Mouse (Mus musculus) MEL (cell line): ENCODE results near the gene Cpt1a. TPM values are rescaled to one million over a fixed set of nuclear protein-coding genes. Genes with fewer than 3 reads are reported as not detected.

Experiments used
- DNase-seq: peaks from one replicate; pipeline ENCODE4 v3.0.0; 2011; ENCODE audit warnings: low read depth, low spot score
- H3K27ac ChIP-seq: 2 replicates; pipeline ENCODE4 v1.5.1; 2012; ENCODE audit warnings: low read depth, mild to moderate bottlenecking, control low read depth, low read length, moderate library complexity; ENCODE audit not compliant: control insufficient read depth
- H3K27me3 ChIP-seq, 2 experiments: fragments of 150-350 bp in 1 of 2; sonication (generic) in 1 of 2; 2 replicates each; pipeline ENCODE4 v1.6.1; 2012; ENCODE audit warnings: low read length in 2 of 2, mild to moderate bottlenecking in 2 of 2, improper control_type of control experiment in 1 of 2, moderate library complexity in 1 of 2; ENCODE audit not compliant: insufficient read depth in 2 of 2, control insufficient read depth in 1 of 2
- H3K36me3 ChIP-seq, 2 experiments: 2 replicates each; pipeline ENCODE4 v1.6.1; 2012 to 2014; ENCODE audit warnings: low read length in 2 of 2, improper control_type of control experiment in 1 of 2, inconsistent platforms in 1 of 2, mild to moderate bottlenecking in 1 of 2; ENCODE audit not compliant: insufficient read depth in 2 of 2, control insufficient read depth in 1 of 2
- H3K4me1 ChIP-seq, 2 experiments: fragments of 150-350 bp in 1 of 2; sonication (generic) in 1 of 2; 2 replicates each; pipeline ENCODE4 v1.6.1; 2012; ENCODE audit warnings: low read length in 2 of 2, improper control_type of control experiment in 1 of 2, mild to moderate bottlenecking in 1 of 2; ENCODE audit not compliant: insufficient read depth in 2 of 2, control insufficient read depth in 1 of 2
- H3K4me3 ChIP-seq, 2 experiments: fragments of 150-350 bp in 1 of 2; sonication (generic) in 1 of 2; 2 replicates each; pipeline ENCODE4 v1.5.1; 2012; ENCODE audit warnings: low read depth in 2 of 2, low read length in 2 of 2, mild to moderate bottlenecking in 2 of 2, moderate library complexity in 2 of 2, control low read depth in 1 of 2, improper control_type of control experiment in 1 of 2; ENCODE audit not compliant: control insufficient read depth in 1 of 2, insufficient read depth in 1 of 2
- H3K79me2 ChIP-seq: 2 replicates; pipeline ENCODE4 v1.6.1; 2012; ENCODE audit warnings: mild to moderate bottlenecking, low read length, moderate library complexity; ENCODE audit not compliant: control insufficient read depth, poor library complexity, insufficient read depth
- H3K9ac ChIP-seq: 2 replicates; pipeline ENCODE4 v1.6.1; 2012; ENCODE audit warnings: low read depth, mild to moderate bottlenecking, control low read depth, low read length, moderate library complexity; ENCODE audit not compliant: control insufficient read depth, poor library complexity, severe bottlenecking
- H3K9me3 ChIP-seq: fragments of 150-350 bp; sonication (generic); replicated peaks from 2 replicates; pipeline ENCODE4 v1.6.1; 2012; ENCODE audit warnings: mild to moderate bottlenecking, low read length, improper control_type of control experiment, moderate library complexity; ENCODE audit not compliant: insufficient read depth
- BHLHE40 ChIP-seq: IDR thresholded peaks from 2 replicates; pipeline ENCODE4 v1.6.1; 2012; ENCODE audit warnings: low read depth, mild to moderate bottlenecking, inconsistent platforms, low read length, improper control_type of control experiment, borderline replicate concordance
- CHD1 ChIP-seq: IDR thresholded peaks from 2 replicates; pipeline ENCODE4 v1.6.1; 2012; ENCODE audit warnings: low read depth, mild to moderate bottlenecking, inconsistent platforms, low read length, improper control_type of control experiment
- CHD2 ChIP-seq: IDR thresholded peaks from 2 replicates; pipeline ENCODE4 v1.6.1; 2011; ENCODE audit warnings: low read length, improper control_type of control experiment
- E2F4 ChIP-seq: IDR thresholded peaks from 2 replicates; pipeline ENCODE4 v1.6.1; 2011; ENCODE audit warnings: low read depth, low read length, improper control_type of control experiment, borderline replicate concordance
- ELF1 ChIP-seq: IDR thresholded peaks from 2 replicates; pipeline ENCODE4 v1.6.1; 2014; ENCODE audit warnings: low read depth, mild to moderate bottlenecking, inconsistent platforms, low read length, improper control_type of control experiment, moderate library complexity
- EP300 ChIP-seq, 2 experiments: IDR thresholded peaks; 2 replicates each; pipeline ENCODE4 v1.6.1; 2011; ENCODE audit warnings: improper control_type of control experiment in 2 of 2, low read length in 2 of 2, low read depth in 1 of 2, mild to moderate bottlenecking in 1 of 2
- ETS1 ChIP-seq: IDR thresholded peaks from 2 replicates; pipeline ENCODE4 v1.6.1; 2012; ENCODE audit warnings: low read depth, mild to moderate bottlenecking, inconsistent platforms, low read length, improper control_type of control experiment, moderate library complexity
- GATA1 ChIP-seq: IDR thresholded peaks from 2 replicates; pipeline ENCODE4 v1.6.1; 2011; ENCODE audit warnings: low read depth, low read length, improper control_type of control experiment
- HCFC1 ChIP-seq: IDR thresholded peaks from 2 replicates; pipeline ENCODE4 v1.6.1; 2012; ENCODE audit warnings: low read depth, mild to moderate bottlenecking, inconsistent platforms, low read length, improper control_type of control experiment, moderate library complexity
- MAZ ChIP-seq: IDR thresholded peaks from 2 replicates; pipeline ENCODE4 v1.6.1; 2012; ENCODE audit warnings: low read depth, mild to moderate bottlenecking, inconsistent platforms, low read length, improper control_type of control experiment
- MEF2A ChIP-seq: IDR thresholded peaks from 2 replicates; pipeline ENCODE4 v1.6.1; 2014; ENCODE audit warnings: low read depth, mild to moderate bottlenecking, inconsistent platforms, low read length, improper control_type of control experiment; ENCODE audit not compliant: poor library complexity, insufficient replicate concordance, severe bottlenecking; ENCODE audit errors: extremely low read depth
- MXI1 ChIP-seq: IDR thresholded peaks from 2 replicates; pipeline ENCODE4 v1.6.1; 2011; ENCODE audit warnings: mild to moderate bottlenecking, low read depth, low read length, improper control_type of control experiment
- MYB ChIP-seq: IDR thresholded peaks from 2 replicates; pipeline ENCODE4 v1.6.1; 2011; ENCODE audit warnings: mild to moderate bottlenecking, low read depth, low read length, improper control_type of control experiment
- NELFE ChIP-seq: IDR thresholded peaks from 2 replicates; pipeline ENCODE4 v1.6.1; 2011; ENCODE audit warnings: low read depth, low read length, improper control_type of control experiment
- POLR2A ChIP-seq, 2 experiments: IDR thresholded peaks; 2 replicates each; pipeline ENCODE4 v1.6.1; 2011 to 2012; ENCODE audit warnings: low read length in 2 of 2, mild to moderate bottlenecking in 2 of 2, control low read depth in 1 of 2, improper control_type of control experiment in 1 of 2, low read depth in 1 of 2, moderate library complexity in 1 of 2; ENCODE audit not compliant: control insufficient read depth in 1 of 2, insufficient read depth in 1 of 2, poor library complexity in 1 of 2
- SIN3A ChIP-seq: IDR thresholded peaks from 2 replicates; pipeline ENCODE4 v1.6.1; 2012; ENCODE audit warnings: low read length, improper control_type of control experiment, inconsistent platforms
- TAL1 ChIP-seq: IDR thresholded peaks from 2 replicates; pipeline ENCODE4 v1.6.1; 2012; ENCODE audit warnings: mild to moderate bottlenecking, inconsistent platforms, low read length, moderate library complexity, mixed read lengths
- TBP ChIP-seq: IDR thresholded peaks from 2 replicates; pipeline ENCODE4 v1.8.0; 2011; ENCODE audit warnings: low read depth, low read length, improper control_type of control experiment
- TCF12 ChIP-seq: IDR thresholded peaks from 2 replicates; pipeline ENCODE4 v1.6.1; 2014; ENCODE audit warnings: low read depth, mild to moderate bottlenecking, inconsistent platforms, low read length, improper control_type of control experiment, moderate library complexity
- UBTF ChIP-seq: IDR thresholded peaks from 2 replicates; pipeline ENCODE4 v1.6.1; 2012; ENCODE audit warnings: low read depth, mild to moderate bottlenecking, inconsistent platforms, low read length, improper control_type of control experiment, moderate library complexity, borderline replicate concordance; ENCODE audit not compliant: insufficient read depth
- USF1 ChIP-seq: IDR thresholded peaks from 2 replicates; pipeline ENCODE4 v1.6.1; 2014; ENCODE audit warnings: low read depth, mild to moderate bottlenecking, inconsistent platforms, low read length, improper control_type of control experiment, moderate library complexity
- ZC3H11A ChIP-seq: IDR thresholded peaks from 2 replicates; pipeline ENCODE4 v1.6.1; 2012; ENCODE audit warnings: low read depth, mild to moderate bottlenecking, inconsistent platforms, low read length, improper control_type of control experiment
- ZMIZ1 ChIP-seq: IDR thresholded peaks from 2 replicates; pipeline ENCODE4 v1.6.1; 2012; ENCODE audit warnings: low read depth, mild to moderate bottlenecking, inconsistent platforms, low read length, improper control_type of control experiment, moderate library complexity
- polyA plus RNA-seq, 2 experiments: library from polyadenylated mRNA; stranded (reverse) in 1 of 2; unstranded in 1 of 2; fragments of >175 nt in 1 of 2; fragments of >200 nt in 1 of 2; gene quantifications; 2 replicates each; pipeline versions ENCODE4 v1.2.1 to v1.2.4; 2012; ENCODE audit warnings: low replicate concordance in 2 of 2, low read depth in 1 of 2; ENCODE audit not compliant: insufficient read length in 2 of 2, insufficient read depth in 1 of 2, missing spikeins in 1 of 2
- total RNA-seq: library from RNA; depleted of rRNA; stranded (reverse); fragments of 300-350 nt; gene quantifications from 2 replicates; pipeline ENCODE4 v1.2.3, GENCODE M21; 2012

The Cpt1a gene
- total and polyA plus RNA-seq, 3 experiments, result 16.1 to 40.4 TPM; not detected in 1

DNA sequence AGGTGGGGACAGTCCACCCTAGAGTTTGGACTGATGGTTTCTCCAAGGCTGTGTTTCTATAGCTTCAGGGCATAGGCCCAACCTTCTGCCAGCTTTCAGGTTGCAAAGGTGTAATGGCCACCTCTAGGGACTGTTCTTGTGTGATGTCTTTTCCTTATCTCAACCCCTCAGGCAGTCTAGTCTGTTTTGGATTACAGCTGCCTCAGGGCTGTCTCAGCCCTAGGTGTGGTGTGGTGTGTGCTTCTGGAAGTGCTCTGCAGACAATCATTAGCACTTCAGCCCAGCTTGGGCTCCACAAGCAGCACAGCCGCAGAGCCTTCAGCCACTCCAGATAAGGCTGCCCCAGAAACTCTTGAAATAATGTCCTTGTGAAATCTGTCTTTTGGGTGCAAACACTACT lies 70.2 kb downstream of the Cpt1a start:
- peaks cover 0 to 12% of the 10 kb centered on the region in 2 experiments; a peak in 2 of 4 replicates for H3K36me3 ChIP-seq
- H3K9ac ChIP-seq, result no peak overlapping the region
- no peaks in the 10 kb centered on the region for H3K9me3 ChIP-seq
- no peak overlapping the region for H3K27ac ChIP-seq
- DNase-seq, result peak; percentile 74
- no peaks in the 10 kb centered on the region for H3K27me3 ChIP-seq
- TF ChIP-seq GATA1 (peak; percentile 70), MEF2A (no peak), TCF12 (peak; percentile 37; the same call in 1 of the 2 replicates), TAL1 (peak; percentile 87), EP300 (IDR thresholded peaks at IDR 0.05; ENCODE audit: low read depth in 1 of 2, low read length in 2 of 2) (peak; percentile 49 to 59; a peak in 3 of 4 replicates)
- H3K4me1 ChIP-seq, result peaks cover 8 to 16% of the 10 kb centered on the region in 2 experiments; a peak in 3 of 4 replicates
- H3K79me2 ChIP-seq, result no peaks in the 10 kb centered on the region; the same call in 1 of the 2 replicates
- H3K4me3 ChIP-seq, result no peak overlapping the region

DNA sequence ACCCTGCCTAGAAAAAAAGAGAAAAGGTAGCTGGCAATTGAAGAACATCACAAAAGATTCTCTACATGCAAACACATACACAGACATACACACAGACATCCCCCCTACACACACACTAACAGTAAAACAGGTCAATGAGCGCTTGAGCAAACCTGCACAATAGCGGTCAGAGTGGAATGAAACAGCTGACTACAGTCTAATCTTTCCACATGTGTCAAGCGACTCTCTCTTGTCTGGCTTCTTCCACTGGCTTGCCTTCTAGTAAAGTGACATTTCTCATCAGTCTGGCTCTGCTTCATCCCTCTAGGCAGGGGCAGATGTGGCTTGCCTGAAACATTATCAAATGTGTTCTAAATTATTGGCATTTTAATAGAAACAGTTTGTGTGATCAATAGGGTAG lies 72.1 kb downstream of the Cpt1a start:
- H3K4me1 ChIP-seq, result peaks cover 6 to 7% of the 10 kb centered on the region in 2 experiments; a peak in 1 of 4 replicates
- DNase-seq, result no peak
- no peaks in the 10 kb centered on the region for H3K9me3 ChIP-seq
- TF ChIP-seq MEF2A (no peak), ELF1 (no peak), TBP (no peak), NELFE (no peak), SIN3A (no peak), HCFC1 (no peak), ZMIZ1 (no peak), GATA1 (no peak), MAZ (no peak)
- H3K9ac ChIP-seq, result no peak overlapping the region
- H3K27me3 ChIP-seq, result no peaks in the 10 kb centered on the region
- H3K4me3 ChIP-seq, result no peak overlapping the region
- H3K79me2 ChIP-seq, result no peaks in the 10 kb centered on the region
- H3K27ac ChIP-seq, result no peak overlapping the region
- H3K36me3 ChIP-seq, result peaks cover 0 to 2% of the 10 kb centered on the region in 2 experiments; a peak in 2 of 4 replicates

DNA sequence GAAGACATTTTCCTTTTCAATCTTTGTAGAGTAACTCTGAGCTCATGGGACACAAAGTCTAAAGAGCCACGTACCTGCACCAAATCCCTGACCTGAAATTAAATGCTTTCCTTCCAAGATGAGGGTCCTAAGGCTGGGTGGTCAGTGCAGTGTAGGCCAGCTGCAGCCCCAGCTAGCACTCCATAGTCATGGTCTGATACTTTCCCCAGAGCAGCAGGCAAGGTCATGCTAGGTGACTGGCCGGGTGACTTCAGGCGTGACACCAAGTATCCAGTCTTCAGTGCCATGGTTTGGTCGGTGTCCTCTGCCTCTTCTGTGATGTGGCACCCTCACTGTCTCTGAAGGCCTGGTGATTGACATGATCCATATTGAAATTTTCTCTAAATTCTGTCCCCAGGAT lies 77.9 kb downstream of the Cpt1a start:
- Histone ChIP-seq H3K36me3 (no peaks in the 10 kb centered on the region), H3K4me3 (no peak overlapping the region), H3K4me1 (no peaks in the 10 kb centered on the region), H3K9me3 (no peaks in the 10 kb centered on the region), H3K27me3 (no peaks in the 10 kb centered on the region), H3K9ac (no peak overlapping the region), H3K27ac (no peak overlapping the region), H3K79me2 (no peaks in the 10 kb centered on the region)
- TF ChIP-seq NELFE, result no peak
- no peak for TF ChIP-seq ETS1
- no peak for TF ChIP-seq POLR2A (IDR thresholded peaks at IDR 0.05; ENCODE audit: control insufficient read depth in 1 of 2, insufficient read depth in 1 of 2, low read depth in 1 of 2, low read length in 2 of 2, poor library complexity in 1 of 2)
- no peak for TF ChIP-seq E2F4
- TF ChIP-seq CHD1, result no peak
- TF ChIP-seq CHD2, result no peak
- no peak for TF ChIP-seq ZC3H11A
- TF ChIP-seq MYB, result no peak
- no peak for TF ChIP-seq ELF1
- TF ChIP-seq USF1, result no peak
- no peak for TF ChIP-seq BHLHE40
- no peak for TF ChIP-seq MXI1
- TF ChIP-seq TBP, result no peak
- TF ChIP-seq UBTF, result no peak
- TF ChIP-seq EP300 (IDR thresholded peaks at IDR 0.05; ENCODE audit: low read depth in 1 of 2, low read length in 2 of 2), result no peak
- DNase-seq, result no peak
